Mouse (Mus musculus): ENCODE measurements at regions not wholly inside any gene's neighbourhood (a gene's known extent, or its start where the extent isn't known, plus 50 kb on each side); places are given as distances from the start of the nearest gene placed in this dataset.

- H3K4me2 ChIP-seq (ENCODE audit: low read depth, low read length), result peak overlapping the region; percentile 24
- H3K4me1 ChIP-seq (ENCODE audit: control insufficient read depth, insufficient read depth, low read length), result peaks cover 11% of the 10 kb centered on the region
- no peaks in the 10 kb centered on the region for H3K36me3 ChIP-seq (ENCODE audit: control insufficient read depth, insufficient read depth, low read length)
- H3K9me3 ChIP-seq (ENCODE audit: control insufficient read depth, low read length), result no peaks in the 10 kb centered on the region
- H3K4me3 ChIP-seq (ENCODE audit: low read depth, low read length), result no peak overlapping the region
- H3K27ac ChIP-seq (ENCODE audit: low read depth, low read length), result no peak overlapping the region
- no peak overlapping the region for H3K9ac ChIP-seq (replicated peaks; ENCODE audit: low read depth, low read length)
- ATAC-seq (ENCODE audit: low read depth), result peak; percentile 83; the same call in 1 of the 2 replicates
- WGBS, result 10% methylated on average over 14 of the region's 14 CpGs
- H3K27me3 ChIP-seq (ENCODE audit: control insufficient read depth, insufficient read depth, low read length), result no peaks in the 10 kb centered on the region
Observed at GRCm38 (mm10) chr6:6459006-6459917, 119.2 kb downstream of the Sem1 start.

DNA sequence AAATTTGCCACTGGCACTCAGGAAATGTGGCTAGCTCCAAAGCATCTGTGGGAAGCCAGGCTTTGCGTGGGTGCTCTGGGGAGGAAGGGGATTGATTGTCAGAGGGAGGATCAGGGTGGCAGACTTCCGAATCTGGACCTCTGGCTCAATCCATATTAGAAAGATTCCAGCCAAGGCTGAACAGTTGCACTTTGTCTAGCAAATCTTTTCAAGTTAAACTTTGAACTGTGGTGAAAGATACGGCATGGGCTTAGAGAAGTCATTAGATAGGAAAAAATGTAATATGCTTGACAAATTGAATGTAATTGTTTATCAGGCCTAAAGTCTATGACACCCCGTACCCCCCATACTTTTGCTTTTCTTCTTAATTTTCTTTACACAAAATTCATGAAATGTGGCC lies 120.7 kb downstream of the Sem1 start:
- no peak overlapping the region for H3K9ac ChIP-seq (replicated peaks; ENCODE audit: low read depth, low read length)
- H3K27ac ChIP-seq (ENCODE audit: low read depth, low read length), result no peak overlapping the region
- WGBS, result 64% methylated on average over 4 of the region's 4 CpGs
- no peaks in the 10 kb centered on the region for H3K27me3 ChIP-seq (ENCODE audit: control insufficient read depth, insufficient read depth, low read length)
- H3K4me2 ChIP-seq (ENCODE audit: low read depth, low read length), result no peak overlapping the region
- ATAC-seq (ENCODE audit: low read depth), result no peak
- H3K36me3 ChIP-seq (ENCODE audit: control insufficient read depth, insufficient read depth, low read length), result no peaks in the 10 kb centered on the region
- H3K4me3 ChIP-seq (ENCODE audit: low read depth, low read length), result no peak overlapping the region
- no peaks in the 10 kb centered on the region for H3K9me3 ChIP-seq (ENCODE audit: control insufficient read depth, low read length)
- peaks cover 3% of the 10 kb centered on the region; the same call in 1 of the 2 replicates for H3K4me1 ChIP-seq (ENCODE audit: control insufficient read depth, insufficient read depth, low read length)

- 85% methylated on average over 5 of the region's 5 CpGs for WGBS
- no peak for ATAC-seq (ENCODE audit: low read depth)
Observed at GRCm38 (mm10) chr6:6457001-6457400, 121.5 kb downstream of the Sem1 start.

GRCm38 (mm10) chr6:6455566-6455965 lies 122.9 kb downstream of the Sem1 start:
- WGBS, result 65% methylated on average over 5 of the region's 5 CpGs
- H3K27ac ChIP-seq (ENCODE audit: low read depth, low read length), result no peak overlapping the region

More at GRCm38 (mm10) chr6:6457001-6457400, 121.5 kb downstream of the Sem1 start:
- Histone ChIP-seq H3K4me1 (ENCODE audit: control insufficient read depth, insufficient read depth, low read length) (peaks cover 3% of the 10 kb centered on the region; the same call in 1 of the 2 replicates), H3K4me3 (ENCODE audit: low read depth, low read length) (no peak overlapping the region), H3K27ac (ENCODE audit: low read depth, low read length) (no peak overlapping the region), H3K9me3 (ENCODE audit: control insufficient read depth, low read length) (no peaks in the 10 kb centered on the region), H3K36me3 (ENCODE audit: control insufficient read depth, insufficient read depth, low read length) (no peaks in the 10 kb centered on the region), H3K27me3 (ENCODE audit: control insufficient read depth, insufficient read depth, low read length) (no peaks in the 10 kb centered on the region), H3K4me2 (ENCODE audit: low read depth, low read length) (no peak overlapping the region), H3K9ac (replicated peaks; ENCODE audit: low read depth, low read length) (no peak overlapping the region)

DNA sequence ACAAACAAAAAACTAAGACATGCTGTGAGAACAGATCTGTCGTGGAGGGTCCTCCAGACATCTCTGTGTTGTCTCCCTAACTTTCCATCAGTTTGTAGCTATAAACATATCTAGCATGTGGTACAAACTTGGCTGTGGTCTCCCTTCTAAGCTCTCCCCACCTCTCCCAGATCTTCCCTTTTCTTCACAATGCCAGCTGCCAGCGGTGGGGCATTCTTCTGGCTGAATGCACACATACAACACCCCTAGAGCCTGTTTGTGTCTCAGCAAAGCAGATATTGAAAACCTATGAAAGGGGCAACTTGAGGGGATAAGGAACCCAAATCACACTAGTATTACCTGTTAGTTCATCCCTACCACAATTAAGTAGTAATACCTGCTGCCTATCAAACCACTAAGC lies 124.1 kb downstream of the Sem1 start:
- no peak for ATAC-seq (ENCODE audit: low read depth)
- no peaks in the 10 kb centered on the region for H3K27me3 ChIP-seq (ENCODE audit: control insufficient read depth, insufficient read depth, low read length)

More at GRCm38 (mm10) chr6:6455566-6455965, 122.9 kb downstream of the Sem1 start:
- H3K9ac ChIP-seq (replicated peaks; ENCODE audit: low read depth, low read length), result no peak overlapping the region
- ATAC-seq (ENCODE audit: low read depth), result no peak
- H3K36me3 ChIP-seq (ENCODE audit: control insufficient read depth, insufficient read depth, low read length), result no peaks in the 10 kb centered on the region
- no peaks in the 10 kb centered on the region for H3K27me3 ChIP-seq (ENCODE audit: control insufficient read depth, insufficient read depth, low read length)
- H3K9me3 ChIP-seq (ENCODE audit: control insufficient read depth, low read length), result no peaks in the 10 kb centered on the region
- no peak overlapping the region for H3K4me3 ChIP-seq (ENCODE audit: low read depth, low read length)
- peaks cover 3% of the 10 kb centered on the region; the same call in 1 of the 2 replicates for H3K4me1 ChIP-seq (ENCODE audit: control insufficient read depth, insufficient read depth, low read length)
- H3K4me2 ChIP-seq (ENCODE audit: low read depth, low read length), result no peak overlapping the region

GRCm38 (mm10) chr6:6434855-6435254 lies 143.6 kb downstream of the Sem1 start:
- H3K27ac ChIP-seq (ENCODE audit: low read depth, low read length), result no peak overlapping the region
- no peaks in the 10 kb centered on the region for H3K27me3 ChIP-seq (ENCODE audit: control insufficient read depth, insufficient read depth, low read length)
- no peak for ATAC-seq (ENCODE audit: low read depth)
- WGBS, result 68% methylated on average over 3 of the region's 3 CpGs
- no peaks in the 10 kb centered on the region for H3K36me3 ChIP-seq (ENCODE audit: control insufficient read depth, insufficient read depth, low read length)
- no peak overlapping the region for H3K4me2 ChIP-seq (ENCODE audit: low read depth, low read length)
- no peak overlapping the region for H3K9ac ChIP-seq (replicated peaks; ENCODE audit: low read depth, low read length)
- H3K4me1 ChIP-seq (ENCODE audit: control insufficient read depth, insufficient read depth, low read length), result no peaks in the 10 kb centered on the region
- H3K4me3 ChIP-seq (ENCODE audit: low read depth, low read length), result no peak overlapping the region
- no peaks in the 10 kb centered on the region for H3K9me3 ChIP-seq (ENCODE audit: control insufficient read depth, low read length)

More for the DNA sequence above, 124.1 kb downstream of the Sem1 start:
- no peaks in the 10 kb centered on the region for H3K4me1 ChIP-seq (ENCODE audit: control insufficient read depth, insufficient read depth, low read length)
- H3K4me3 ChIP-seq (ENCODE audit: low read depth, low read length), result no peak overlapping the region
- H3K27ac ChIP-seq (ENCODE audit: low read depth, low read length), result no peak overlapping the region
- 37% methylated on average over 2 of the region's 2 CpGs for WGBS
- H3K36me3 ChIP-seq (ENCODE audit: control insufficient read depth, insufficient read depth, low read length), result no peaks in the 10 kb centered on the region
- no peak overlapping the region for H3K4me2 ChIP-seq (ENCODE audit: low read depth, low read length)
- no peak overlapping the region for H3K9ac ChIP-seq (replicated peaks; ENCODE audit: low read depth, low read length)
- no peaks in the 10 kb centered on the region for H3K9me3 ChIP-seq (ENCODE audit: control insufficient read depth, low read length)

DNA sequence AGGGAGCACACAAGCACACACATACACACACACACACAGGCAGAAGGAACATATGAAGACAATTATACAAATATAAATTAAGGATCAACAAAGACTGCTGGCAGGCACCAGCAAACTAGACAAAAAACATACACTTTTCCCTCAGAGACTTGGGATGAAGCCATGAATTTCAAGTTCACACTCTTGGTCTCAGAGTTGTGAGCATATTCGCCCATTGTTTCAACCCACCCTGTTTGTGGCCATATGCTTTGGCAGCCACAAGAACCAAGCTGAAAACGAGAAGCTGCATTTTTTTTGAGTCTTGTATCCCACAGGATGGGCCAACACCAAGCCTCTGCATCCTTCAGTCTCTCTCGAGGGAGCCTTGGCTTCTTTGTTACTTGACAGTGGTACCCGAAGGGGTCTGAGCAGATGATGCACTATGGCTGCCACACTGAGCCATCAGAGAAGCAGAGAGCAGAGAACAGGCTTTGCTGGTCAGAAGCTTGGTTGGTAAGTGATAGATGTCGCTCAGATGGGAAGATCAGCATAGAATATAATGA lies 144.1 kb downstream of the Sem1 start:
- H3K4me1 ChIP-seq (ENCODE audit: control insufficient read depth, insufficient read depth, low read length), result no peaks in the 10 kb centered on the region
- no peak for ATAC-seq (ENCODE audit: low read depth)
- no peaks in the 10 kb centered on the region for H3K9me3 ChIP-seq (ENCODE audit: control insufficient read depth, low read length)
- H3K9ac ChIP-seq (replicated peaks; ENCODE audit: low read depth, low read length), result no peak overlapping the region
- no peak overlapping the region for H3K4me2 ChIP-seq (ENCODE audit: low read depth, low read length)
- WGBS, result 75% methylated on average over 5 of the region's 5 CpGs
- H3K4me3 ChIP-seq (ENCODE audit: low read depth, low read length), result no peak overlapping the region
- no peak overlapping the region for H3K27ac ChIP-seq (ENCODE audit: low read depth, low read length)
- H3K27me3 ChIP-seq (ENCODE audit: control insufficient read depth, insufficient read depth, low read length), result no peaks in the 10 kb centered on the region
- H3K36me3 ChIP-seq (ENCODE audit: control insufficient read depth, insufficient read depth, low read length), result no peaks in the 10 kb centered on the region

GRCm38 (mm10) chr6:6433179-6433578 lies 145.3 kb downstream of the Sem1 start:
- Histone ChIP-seq H3K36me3 (ENCODE audit: control insufficient read depth, insufficient read depth, low read length) (no peaks in the 10 kb centered on the region), H3K9me3 (ENCODE audit: control insufficient read depth, low read length) (no peaks in the 10 kb centered on the region), H3K4me3 (ENCODE audit: low read depth, low read length) (no peak overlapping the region), H3K9ac (replicated peaks; ENCODE audit: low read depth, low read length) (no peak overlapping the region), H3K27me3 (ENCODE audit: control insufficient read depth, insufficient read depth, low read length) (no peaks in the 10 kb centered on the region), H3K4me2 (ENCODE audit: low read depth, low read length) (no peak overlapping the region), H3K4me1 (ENCODE audit: control insufficient read depth, insufficient read depth, low read length) (no peaks in the 10 kb centered on the region), H3K27ac (ENCODE audit: low read depth, low read length) (no peak overlapping the region)
- 82% methylated on average over 6 of the region's 6 CpGs for WGBS
- no peak for ATAC-seq (ENCODE audit: low read depth)

All from neural tube, embryonic 14.5 days (tissue).